Mouse (Mus musculus): ENCODE results near the gene Heyl.
"Not testable (repeated sequence)": the region's sequence is repeated elsewhere in the genome, so short reads cannot be mapped to it uniquely, and the experiment has no call there.

Gene Heyl

GRCm38 (mm10) chr4:123283675-123284064 lies 50.3 kb downstream of the Heyl start:
- DNase-seq (ENCODE audit: inconsistent age in 2 of 2, low spot score in 1 of 2), result peak; percentile 66 to 85

- DNase-seq (ENCODE audit: inconsistent age in 2 of 2, low spot score in 1 of 2), result no peak
These were observed 51.6 kb downstream of the Heyl start for GRCm38 (mm10) chr4:123284731-123285624.

- DNase-seq (ENCODE audit: inconsistent age in 2 of 2, low spot score in 1 of 2), result no peak
These were observed 53.4 kb downstream of the Heyl start for GRCm38 (mm10) chr4:123286790-123287189.

GRCm38 (mm10) chr4:123289038-123289437 lies 55.7 kb downstream of the Heyl start:
- DNase-seq (ENCODE audit: inconsistent age in 2 of 2, low spot score in 1 of 2), result no peak

GRCm38 (mm10) chr4:123292390-123292789 lies 59.0 kb downstream of the Heyl start:
- no peak for DNase-seq (ENCODE audit: inconsistent age in 2 of 2, low spot score in 1 of 2)

- DNase-seq (ENCODE audit: inconsistent age in 2 of 2, low spot score in 1 of 2), result peak in 1 of 2 experiments; percentile 56
These were observed 59.6 kb downstream of the Heyl start for GRCm38 (mm10) chr4:123292989-123293388.

GRCm38 (mm10) chr4:123293661-123294443 lies 60.5 kb downstream of the Heyl start:
- peak in 1 of 2 experiments; percentile 27 for DNase-seq (ENCODE audit: inconsistent age in 2 of 2, low spot score in 1 of 2)

GRCm38 (mm10) chr4:123295026-123295425 lies 61.7 kb downstream of the Heyl start:
- not testable (repeated sequence) for DNase-seq (ENCODE audit: inconsistent age in 2 of 2, low spot score in 1 of 2)

GRCm38 (mm10) chr4:123295516-123296147 lies 62.3 kb downstream of the Heyl start:
- no peak for DNase-seq (ENCODE audit: inconsistent age in 2 of 2, low spot score in 1 of 2)

- peak in 1 of 2 experiments; percentile 52 for DNase-seq (ENCODE audit: inconsistent age in 2 of 2, low spot score in 1 of 2)
These were observed 62.8 kb downstream of the Heyl start for GRCm38 (mm10) chr4:123296148-123296534.

- DNase-seq (ENCODE audit: inconsistent age in 2 of 2, low spot score in 1 of 2), result peak; percentile 77 to 84
These were observed 64.0 kb downstream of the Heyl start for GRCm38 (mm10) chr4:123297195-123297960.

- no peak for DNase-seq (ENCODE audit: inconsistent age in 2 of 2, low spot score in 1 of 2)
These were observed 64.9 kb downstream of the Heyl start for GRCm38 (mm10) chr4:123298226-123298625.

GRCm38 (mm10) chr4:123298980-123299670 lies 65.8 kb downstream of the Heyl start:
- DNase-seq (ENCODE audit: inconsistent age in 2 of 2, low spot score in 1 of 2), result peak; percentile 26 to 79

Measured in adrenal gland, adult (tissue).